Mouse (Mus musculus): ENCODE measurements around the gene R3hdm4. TPM values are rescaled to one million over a fixed set of nuclear protein-coding genes. Genes with fewer than 3 reads are reported as not detected.

Gene R3hdm4
- polyA plus RNA-seq, 1 experiment from 2014 or later, result 95.6 TPM

- H3K9me3 ChIP-seq, result no peaks in the 10 kb centered on the region
- H3K4me2 ChIP-seq, result peak overlapping the region; percentile 58
- no peaks in the 10 kb centered on the region for H3K27me3 ChIP-seq (replicated peaks)
- H3K36me3 ChIP-seq, result peaks cover 24% of the 10 kb centered on the region
- WGBS, result 17% methylated on average over 21 of the region's 21 CpGs
- H3K27ac ChIP-seq (replicated peaks), result peak overlapping the region; percentile 63
- peak overlapping the region; percentile 32 for H3K4me3 ChIP-seq
- H3K9ac ChIP-seq, result peak overlapping the region; percentile 67
- peaks cover 21% of the 10 kb centered on the region for H3K4me1 ChIP-seq
- ATAC-seq (ENCODE audit: extremely low read depth, insufficient number of reproducible peaks, low FRiP score, low TSS enrichment), result no peak
Measured at GRCm38 (mm10) chr10:79958140-79958816, 37.3 kb upstream of the R3hdm4 start.

GRCm38 (mm10) chr10:79956643-79957154 lies 35.7 kb upstream of the R3hdm4 start:
- 29% methylated on average over 4 of the region's 4 CpGs for WGBS
- no peaks in the 10 kb centered on the region for H3K9me3 ChIP-seq
- peak overlapping the region; percentile 10; the same call in 1 of the 2 replicates for H3K4me3 ChIP-seq
- H3K27me3 ChIP-seq (replicated peaks), result no peaks in the 10 kb centered on the region
- ATAC-seq (ENCODE audit: extremely low read depth, insufficient number of reproducible peaks, low FRiP score, low TSS enrichment), result no peak
- peak overlapping the region; percentile 27; the same call in 1 of the 2 replicates for H3K4me2 ChIP-seq
- 0 out of 2 replicates have a peak overlapping the region, but pooled peaks have one; percentile 44 for H3K9ac ChIP-seq
- H3K4me1 ChIP-seq, result peaks cover 21% of the 10 kb centered on the region
- no peak overlapping the region for H3K27ac ChIP-seq (replicated peaks)
- H3K36me3 ChIP-seq, result peaks cover 22% of the 10 kb centered on the region

DNA sequence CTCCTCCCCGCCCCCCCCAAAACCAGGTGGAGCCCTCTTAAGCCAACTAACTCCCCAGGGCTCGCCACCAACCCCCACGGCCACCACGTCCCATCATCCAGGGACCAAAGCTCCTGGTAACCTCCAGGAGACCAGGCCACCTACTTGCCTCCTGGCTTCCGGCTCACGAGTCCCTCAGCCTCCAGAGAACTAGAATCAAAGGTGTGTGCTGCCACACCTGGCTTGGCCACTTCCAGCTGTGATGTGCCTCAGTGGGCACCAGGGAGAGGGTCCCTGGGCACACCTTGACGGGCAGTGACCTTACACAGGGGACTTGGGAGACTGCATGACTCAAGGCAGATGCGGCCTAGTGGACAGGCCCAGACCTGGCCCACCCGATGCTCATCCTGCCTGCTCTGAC lies 34.7 kb upstream of the R3hdm4 start:
- no peak for ATAC-seq (ENCODE audit: extremely low read depth, insufficient number of reproducible peaks, low FRiP score, low TSS enrichment)
- Histone ChIP-seq H3K9ac (0 out of 2 replicates have a peak overlapping the region, but pooled peaks have one; percentile 44), H3K36me3 (peaks cover 26% of the 10 kb centered on the region), H3K4me1 (peaks cover 13% of the 10 kb centered on the region), H3K4me2 (peak overlapping the region; percentile 27; the same call in 1 of the 2 replicates), H3K4me3 (no peak overlapping the region), H3K27me3 (replicated peaks) (no peaks in the 10 kb centered on the region), H3K9me3 (no peaks in the 10 kb centered on the region), H3K27ac (replicated peaks) (no peak overlapping the region)
- WGBS, result 69% methylated on average over 9 of the region's 9 CpGs

GRCm38 (mm10) chr10:79953946-79954345 lies 32.9 kb upstream of the R3hdm4 start:
- Histone ChIP-seq H3K9me3 (no peaks in the 10 kb centered on the region), H3K27me3 (replicated peaks) (no peaks in the 10 kb centered on the region), H3K27ac (replicated peaks) (no peak overlapping the region), H3K4me3 (no peak overlapping the region), H3K4me1 (peaks cover 10% of the 10 kb centered on the region; the same call in 1 of the 2 replicates), H3K9ac (no peak overlapping the region), H3K4me2 (no peak overlapping the region; the same call in 1 of the 2 replicates), H3K36me3 (peaks cover 43% of the 10 kb centered on the region)
- ATAC-seq (ENCODE audit: extremely low read depth, insufficient number of reproducible peaks, low FRiP score, low TSS enrichment), result no peak
- 80% methylated on average over 6 of the region's 6 CpGs for WGBS

DNA sequence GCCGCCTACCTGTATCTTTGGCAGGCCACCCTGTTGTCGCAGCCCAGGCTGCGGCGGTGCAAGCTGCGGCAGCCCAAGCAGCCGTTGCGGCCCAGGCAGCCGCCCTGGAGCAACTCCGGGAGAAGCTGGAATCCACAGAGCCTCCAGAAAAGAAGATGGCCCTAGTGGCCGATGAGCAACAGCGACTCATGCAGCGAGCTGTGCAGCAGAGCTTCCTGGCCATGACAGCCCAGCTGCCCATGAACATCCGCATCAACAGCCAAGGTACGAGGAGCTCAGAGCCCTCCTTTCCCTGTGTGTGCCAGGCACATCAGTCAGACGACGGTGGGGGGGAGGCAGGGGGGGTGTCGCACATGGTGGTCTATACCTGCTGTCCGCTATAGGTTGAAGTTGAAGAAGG lies 29.7 kb upstream of the R3hdm4 start:
- H3K4me3 ChIP-seq, result no peak overlapping the region
- 81% methylated on average over 18 of the region's 18 CpGs for WGBS
- peaks cover 66% of the 10 kb centered on the region for H3K36me3 ChIP-seq
- no peaks in the 10 kb centered on the region for H3K27me3 ChIP-seq (replicated peaks)
- ATAC-seq (ENCODE audit: extremely low read depth, insufficient number of reproducible peaks, low FRiP score, low TSS enrichment), result no peak
- H3K4me2 ChIP-seq, result no peak overlapping the region
- no peak overlapping the region for H3K9ac ChIP-seq
- no peak overlapping the region for H3K27ac ChIP-seq (replicated peaks)
- no peaks in the 10 kb centered on the region for H3K9me3 ChIP-seq
- peaks cover 25% of the 10 kb centered on the region for H3K4me1 ChIP-seq

- Histone ChIP-seq H3K4me1 (peaks cover 33% of the 10 kb centered on the region), H3K36me3 (peaks cover 66% of the 10 kb centered on the region), H3K27ac (replicated peaks) (no peak overlapping the region)
Measured at GRCm38 (mm10) chr10:79949873-79950272, 28.9 kb upstream of the R3hdm4 start.

GRCm38 (mm10) chr10:79947502-79947901 lies 26.5 kb upstream of the R3hdm4 start:
- Histone ChIP-seq H3K27ac (replicated peaks) (peak overlapping the region; percentile 81), H3K4me2 (peak overlapping the region; percentile 50), H3K4me1 (peaks cover 45% of the 10 kb centered on the region), H3K9me3 (no peaks in the 10 kb centered on the region), H3K9ac (peak overlapping the region; percentile 64), H3K36me3 (peaks cover 56% of the 10 kb centered on the region), H3K4me3 (peak overlapping the region; percentile 34), H3K27me3 (replicated peaks) (no peaks in the 10 kb centered on the region)
- no peak for ATAC-seq (ENCODE audit: extremely low read depth, insufficient number of reproducible peaks, low FRiP score, low TSS enrichment)
- 66% methylated on average over 6 of the region's 6 CpGs for WGBS

More at GRCm38 (mm10) chr10:79949873-79950272, 28.9 kb upstream of the R3hdm4 start:
- no peak for ATAC-seq (ENCODE audit: extremely low read depth, insufficient number of reproducible peaks, low FRiP score, low TSS enrichment)
- H3K9me3 ChIP-seq, result no peaks in the 10 kb centered on the region
- WGBS, result 69% methylated on average over 4 of the region's 4 CpGs
- H3K27me3 ChIP-seq (replicated peaks), result no peaks in the 10 kb centered on the region
- H3K4me2 ChIP-seq, result no peak overlapping the region
- no peak overlapping the region for H3K9ac ChIP-seq
- no peak overlapping the region for H3K4me3 ChIP-seq

- H3K9me3 ChIP-seq, result no peaks in the 10 kb centered on the region
- H3K4me2 ChIP-seq, result peak overlapping the region; percentile 50
- peaks cover 57% of the 10 kb centered on the region for H3K36me3 ChIP-seq
- peak; percentile 66 for ATAC-seq (ENCODE audit: extremely low read depth, insufficient number of reproducible peaks, low FRiP score, low TSS enrichment)
- H3K9ac ChIP-seq, result peak overlapping the region; percentile 64
- H3K4me1 ChIP-seq, result peaks cover 45% of the 10 kb centered on the region
- peak overlapping the region; percentile 34 for H3K4me3 ChIP-seq
- no peaks in the 10 kb centered on the region for H3K27me3 ChIP-seq (replicated peaks)
- WGBS, result 23% methylated on average over 7 of the region's 7 CpGs
- peak overlapping the region; percentile 81 for H3K27ac ChIP-seq (replicated peaks)
Measured at GRCm38 (mm10) chr10:79946752-79947322, 25.8 kb upstream of the R3hdm4 start.

GRCm38 (mm10) chr10:79945507-79946234 lies 24.7 kb upstream of the R3hdm4 start:
- peak overlapping the region; percentile 34 for H3K4me3 ChIP-seq
- ATAC-seq (ENCODE audit: extremely low read depth, insufficient number of reproducible peaks, low FRiP score, low TSS enrichment), result 0 out of 2 replicates have a peak, but pooled peaks have one; percentile 1

GRCm38 (mm10) chr10:79943471-79943901 lies 22.5 kb upstream of the R3hdm4 start:
- Histone ChIP-seq H3K36me3 (peaks cover 32% of the 10 kb centered on the region), H3K27ac (replicated peaks) (0 out of 2 replicates have a peak overlapping the region, but pooled peaks have one; percentile 15), H3K4me2 (peak overlapping the region; percentile 50), H3K27me3 (replicated peaks) (no peaks in the 10 kb centered on the region), H3K4me3 (0 out of 2 replicates have a peak overlapping the region, but pooled peaks have one; percentile 3), H3K4me1 (peaks cover 73% of the 10 kb centered on the region), H3K9ac (peak overlapping the region; percentile 50; the same call in 1 of the 2 replicates), H3K9me3 (no peaks in the 10 kb centered on the region)
- ATAC-seq (ENCODE audit: extremely low read depth, insufficient number of reproducible peaks, low FRiP score, low TSS enrichment), result no peak
- 72% methylated on average over 8 of the region's 9 CpGs for WGBS

More at GRCm38 (mm10) chr10:79945507-79946234, 24.7 kb upstream of the R3hdm4 start:
- WGBS, result 39% methylated on average over 16 of the region's 16 CpGs
- Histone ChIP-seq H3K9ac (peak overlapping the region; percentile 64), H3K27ac (replicated peaks) (peak overlapping the region; percentile 81), H3K36me3 (peaks cover 50% of the 10 kb centered on the region), H3K9me3 (no peaks in the 10 kb centered on the region), H3K4me1 (peaks cover 53% of the 10 kb centered on the region), H3K27me3 (replicated peaks) (no peaks in the 10 kb centered on the region), H3K4me2 (peak overlapping the region; percentile 50)

GRCm38 (mm10) chr10:79942988-79943387 lies 22.0 kb upstream of the R3hdm4 start:
- 0 out of 2 replicates have a peak overlapping the region, but pooled peaks have one; percentile 15 for H3K27ac ChIP-seq (replicated peaks)
- H3K4me1 ChIP-seq, result peaks cover 78% of the 10 kb centered on the region
- H3K9ac ChIP-seq, result peak overlapping the region; percentile 48
- 0 out of 2 replicates have a peak overlapping the region, but pooled peaks have one; percentile 3 for H3K4me3 ChIP-seq
- no peak for ATAC-seq (ENCODE audit: extremely low read depth, insufficient number of reproducible peaks, low FRiP score, low TSS enrichment)
- H3K4me2 ChIP-seq, result peak overlapping the region; percentile 50
- WGBS, result 71% methylated on average over 1 of the region's 1 CpGs
- H3K36me3 ChIP-seq, result peaks cover 31% of the 10 kb centered on the region
- H3K27me3 ChIP-seq (replicated peaks), result no peaks in the 10 kb centered on the region
- H3K9me3 ChIP-seq, result no peaks in the 10 kb centered on the region

Measured in heart, embryonic 13.5 days (tissue).